Mouse (Mus musculus): ENCODE results near the gene Iqcf1.
"Not testable (repeated sequence)": the region's sequence is repeated elsewhere in the genome, so short reads cannot be mapped to it uniquely, and the experiment has no call there.

The Iqcf1 gene

GRCm38 (mm10) chr9:106483606-106484005 lies 16.2 kb upstream of the Iqcf1 start:
- DNase-seq = no peak

- no peak for DNase-seq
Measured at GRCm38 (mm10) chr9:106485076-106485475, 14.7 kb upstream of the Iqcf1 start.

- DNase-seq = not testable (repeated sequence)
Measured at GRCm38 (mm10) chr9:106487602-106488001, 12.2 kb upstream of the Iqcf1 start.

- DNase-seq = no peak
Measured at GRCm38 (mm10) chr9:106501846-106502245, 2.1 kb downstream of the Iqcf1 start.

GRCm38 (mm10) chr9:106504246-106504645 lies 4.5 kb downstream of the Iqcf1 start:
- DNase-seq = no peak

- no peak for DNase-seq
Measured at GRCm38 (mm10) chr9:106509356-106509755, 9.6 kb downstream of the Iqcf1 start.

- no peak for DNase-seq
Measured at GRCm38 (mm10) chr9:106512729-106513450, 13.1 kb downstream of the Iqcf1 start.

GRCm38 (mm10) chr9:106513566-106513965 lies 13.8 kb downstream of the Iqcf1 start:
- DNase-seq = no peak

- DNase-seq = no peak
Measured at GRCm38 (mm10) chr9:106514273-106514672, 14.5 kb downstream of the Iqcf1 start, which contains the start of gene Iqcf5. Gene Iqcf5, plus strand, starts transcription at chr9:106514573.

- no peak for DNase-seq
Measured at GRCm38 (mm10) chr9:106519433-106519832, 19.7 kb downstream of the Iqcf1 start.

GRCm38 (mm10) chr9:106519909-106520308 lies 20.1 kb downstream of the Iqcf1 start:
- DNase-seq = no peak

- no peak for DNase-seq
Measured at GRCm38 (mm10) chr9:106531833-106532232, 32.1 kb downstream of the Iqcf1 start.

GRCm38 (mm10) chr9:106534296-106534695 lies 34.5 kb downstream of the Iqcf1 start:
- DNase-seq = no peak

GRCm38 (mm10) chr9:106534975-106535374 lies 35.2 kb downstream of the Iqcf1 start:
- DNase-seq = no peak
